Mouse (Mus musculus) cerebellum, postnatal 14 days (tissue): ENCODE results near the gene Oscp1.

ENCODE experiments used
- DNase-seq, 2 experiments: peaks; one replicate each; pipeline ENCODE4 v3.0.0; 2021; ENCODE audit warnings: mixed read lengths in 2 of 2

The Oscp1 gene

DNA sequence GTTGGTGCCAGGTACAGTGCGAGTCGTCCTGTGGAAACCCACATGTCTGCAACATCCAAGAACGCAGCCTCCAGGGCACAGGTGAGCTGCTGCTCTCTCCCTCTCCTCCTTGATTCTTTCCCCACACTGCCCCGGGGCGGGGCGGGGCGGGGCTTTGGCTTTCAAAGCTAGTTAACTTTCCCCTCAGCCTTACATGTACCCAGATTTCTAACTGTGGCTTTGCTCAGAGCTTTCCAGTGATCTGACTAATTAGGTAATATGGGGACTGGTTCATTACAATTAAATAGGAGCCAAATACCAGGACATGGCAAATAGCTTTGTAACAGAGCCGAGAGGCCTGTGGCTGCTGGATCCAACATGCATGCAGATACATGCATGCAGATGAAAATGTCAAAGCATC is 26.0 kb downstream of the Oscp1 start:
- no peak for DNase-seq

DNA sequence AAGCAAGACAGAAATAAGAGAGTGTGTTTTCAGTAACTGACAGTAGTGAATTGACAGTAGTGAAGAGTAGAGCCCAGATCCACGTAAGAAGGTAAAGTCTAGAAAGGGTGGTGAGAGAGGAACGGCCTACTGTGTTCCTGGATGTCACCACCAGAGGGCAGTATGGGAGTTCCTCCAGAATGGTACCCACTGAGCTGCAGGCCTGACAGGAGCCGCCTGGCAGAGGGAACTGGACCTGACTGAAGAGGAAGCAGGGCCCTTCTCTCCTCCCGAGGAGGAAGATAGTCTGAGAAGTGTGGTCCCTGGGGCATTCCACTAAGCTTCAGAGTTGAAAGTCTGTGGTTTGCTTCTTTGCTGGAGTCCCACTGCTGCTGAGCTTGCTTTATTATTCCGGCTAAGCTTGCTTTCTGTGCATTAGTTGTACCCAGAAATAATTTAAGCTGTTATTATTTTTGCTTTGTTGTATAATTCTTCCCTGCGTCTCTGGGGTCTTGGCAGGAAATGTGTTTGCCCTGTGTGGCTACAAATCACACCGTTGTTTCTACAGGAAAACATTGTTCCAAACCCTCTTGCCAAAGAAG is 27.7 kb downstream of the Oscp1 start:
- DNase-seq, result peak; percentile 91 to 94

DNA sequence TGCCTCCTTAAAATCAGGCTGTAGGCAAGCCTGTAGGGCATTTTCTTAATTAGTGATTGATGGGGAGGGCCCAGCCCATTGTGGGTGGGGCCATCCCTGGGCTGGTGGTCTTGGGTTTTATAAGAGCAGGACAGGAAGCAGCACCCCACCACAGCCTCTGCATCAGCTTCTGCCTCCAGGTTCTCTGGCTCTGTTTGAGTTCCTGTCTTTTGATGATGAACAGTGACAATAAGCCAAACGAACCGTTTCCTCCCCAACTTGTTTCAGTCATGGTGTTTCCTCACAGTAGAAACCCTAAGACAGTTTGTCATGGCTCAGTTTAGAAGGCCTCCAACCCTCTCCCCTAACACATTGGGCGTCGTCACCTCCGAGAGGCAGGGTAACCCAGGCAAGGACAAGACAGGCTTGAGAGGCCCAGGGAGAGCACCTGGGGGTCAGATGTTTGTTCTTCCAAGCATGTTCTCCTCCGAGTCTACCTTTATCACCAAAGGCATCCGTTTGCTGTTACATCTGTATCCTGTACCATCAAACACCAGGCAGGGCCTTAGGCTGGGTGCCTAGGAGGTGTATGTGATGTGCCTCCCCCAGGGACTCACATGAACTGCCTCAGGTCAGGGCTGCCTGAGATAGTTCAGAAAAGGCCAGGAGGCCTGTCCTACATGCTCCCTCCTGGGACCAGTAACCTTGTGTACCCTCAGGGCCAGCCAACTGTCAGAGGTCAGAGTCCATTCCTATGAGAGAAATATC is 31.9 kb downstream of the Oscp1 start:
- no peak for DNase-seq

GRCm38 (mm10) chr4:126090848-126091124 is 32.4 kb downstream of the Oscp1 start:
- DNase-seq, result no peak

GRCm38 (mm10) chr4:126091873-126092272 is 33.5 kb downstream of the Oscp1 start:
- DNase-seq, result no peak

- DNase-seq, result peak in 1 of 2 experiments; percentile 12
Observed at GRCm38 (mm10) chr4:126095622-126096430, 37.5 kb downstream of the Oscp1 start.

- DNase-seq, result peak; percentile 95 to 96
Observed at GRCm38 (mm10) chr4:126096464-126097111, 38.2 kb downstream of the Oscp1 start, which contains the start of gene Lsm10. Gene Lsm10, plus strand, starts transcription at chr4:126096623.

DNA sequence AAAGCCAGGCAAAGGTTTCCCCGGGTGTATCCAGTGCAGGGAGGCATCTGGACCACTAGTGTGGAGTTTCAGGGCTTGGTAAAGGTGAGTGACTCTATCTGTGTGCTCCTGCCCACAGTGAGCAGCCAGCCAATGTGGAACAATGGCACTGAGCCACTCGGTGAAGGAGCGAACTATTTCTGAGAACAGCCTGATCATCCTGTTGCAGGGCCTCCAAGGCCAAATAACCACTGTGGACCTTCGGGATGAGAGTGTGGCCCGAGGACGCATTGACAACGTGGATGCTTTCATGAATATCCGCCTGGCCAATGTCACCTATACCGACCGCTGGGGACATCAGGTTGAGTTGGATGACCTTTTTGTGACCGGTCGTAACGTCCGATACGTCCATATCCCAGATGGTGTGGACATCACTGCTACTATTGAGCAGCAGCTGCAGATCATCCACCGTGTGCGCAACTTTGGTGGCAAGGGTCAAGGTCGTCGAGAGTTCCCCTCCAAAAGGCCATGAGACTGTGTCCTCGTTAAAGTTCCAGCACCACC is 39.4 kb downstream of the Oscp1 start:
- no peak for DNase-seq

- no peak for DNase-seq
Observed at GRCm38 (mm10) chr4:126099365-126099764, 41.0 kb downstream of the Oscp1 start.

DNA sequence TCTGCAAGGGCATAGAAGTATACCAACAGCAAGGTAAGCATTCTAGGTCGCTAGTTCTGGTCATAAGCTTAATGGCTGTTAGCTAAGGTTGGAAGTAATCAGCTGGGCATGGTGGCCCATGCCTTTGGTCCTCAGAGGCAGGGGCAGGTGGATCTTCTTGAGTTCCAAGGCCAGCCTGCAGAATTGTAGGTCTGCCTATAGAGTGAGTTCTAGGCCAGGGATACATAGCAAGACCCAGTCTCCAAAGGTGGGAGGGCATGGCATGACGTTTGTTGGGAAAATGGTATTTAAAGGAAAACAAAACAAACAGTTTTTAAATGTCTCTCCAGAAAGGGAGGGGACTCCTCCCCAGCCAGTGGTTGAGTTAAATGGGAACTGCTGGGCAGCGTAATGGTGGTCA is 42.4 kb downstream of the Oscp1 start:
- DNase-seq, result no peak

GRCm38 (mm10) chr4:126102061-126102841 is 43.9 kb downstream of the Oscp1 start:
- DNase-seq, result no peak

DNA sequence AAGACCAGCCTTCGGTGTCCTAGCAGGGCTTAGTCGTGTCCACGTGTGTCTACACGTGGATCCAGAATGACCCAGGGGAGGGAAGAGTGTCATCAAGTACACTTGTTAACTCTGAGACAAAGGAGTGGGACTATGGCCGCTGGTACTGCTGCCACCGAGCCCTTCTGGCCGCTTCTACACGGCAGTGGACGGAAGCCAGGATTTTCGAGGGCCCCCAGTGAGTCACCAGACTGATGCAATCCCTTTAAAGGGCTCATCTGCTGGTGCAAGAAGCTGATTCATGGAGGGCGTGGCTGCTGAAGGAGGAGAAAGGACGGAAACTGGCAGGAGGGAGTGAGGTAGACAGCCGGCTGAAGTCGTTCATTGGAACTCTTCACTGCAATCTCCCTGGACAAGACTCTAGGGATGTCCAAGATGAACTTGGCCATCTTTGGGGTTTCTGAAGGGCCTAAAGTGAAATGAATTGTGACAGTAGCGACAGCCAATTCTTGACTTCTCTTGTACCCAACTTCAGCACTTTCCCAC is 44.8 kb downstream of the Oscp1 start:
- DNase-seq, result peak; percentile 80 to 88

DNA sequence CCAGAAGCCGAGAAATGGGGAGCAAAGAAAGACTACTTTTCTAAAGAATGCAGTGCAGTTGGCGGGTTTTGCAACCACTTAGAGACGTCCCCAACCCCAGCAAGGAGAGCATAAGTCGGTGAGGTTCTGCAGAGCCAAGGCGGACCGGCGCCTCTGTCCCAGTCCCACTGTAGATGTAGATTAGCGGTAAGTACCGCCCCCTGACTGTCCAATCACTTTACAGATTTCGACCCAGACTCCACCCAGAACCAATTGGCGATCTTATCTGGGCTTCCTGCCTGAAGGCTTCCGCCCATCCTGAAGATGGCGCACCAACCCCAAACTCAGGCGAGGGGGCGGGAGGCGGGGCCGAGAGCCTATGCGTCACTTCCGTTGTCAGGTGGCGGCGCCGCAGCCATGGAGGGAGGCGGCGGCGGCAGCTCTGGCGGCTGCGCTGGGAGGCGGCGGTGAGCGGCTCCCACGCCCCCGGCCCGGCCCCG is 45.3 kb downstream of the Oscp1 start, which contains the start of gene Stk40:
TSS of gene Stk40 (plus strand) at position 368 of the 479 bp plus-strand sequence.
- DNase-seq, result peak; percentile 97 to 98

DNA sequence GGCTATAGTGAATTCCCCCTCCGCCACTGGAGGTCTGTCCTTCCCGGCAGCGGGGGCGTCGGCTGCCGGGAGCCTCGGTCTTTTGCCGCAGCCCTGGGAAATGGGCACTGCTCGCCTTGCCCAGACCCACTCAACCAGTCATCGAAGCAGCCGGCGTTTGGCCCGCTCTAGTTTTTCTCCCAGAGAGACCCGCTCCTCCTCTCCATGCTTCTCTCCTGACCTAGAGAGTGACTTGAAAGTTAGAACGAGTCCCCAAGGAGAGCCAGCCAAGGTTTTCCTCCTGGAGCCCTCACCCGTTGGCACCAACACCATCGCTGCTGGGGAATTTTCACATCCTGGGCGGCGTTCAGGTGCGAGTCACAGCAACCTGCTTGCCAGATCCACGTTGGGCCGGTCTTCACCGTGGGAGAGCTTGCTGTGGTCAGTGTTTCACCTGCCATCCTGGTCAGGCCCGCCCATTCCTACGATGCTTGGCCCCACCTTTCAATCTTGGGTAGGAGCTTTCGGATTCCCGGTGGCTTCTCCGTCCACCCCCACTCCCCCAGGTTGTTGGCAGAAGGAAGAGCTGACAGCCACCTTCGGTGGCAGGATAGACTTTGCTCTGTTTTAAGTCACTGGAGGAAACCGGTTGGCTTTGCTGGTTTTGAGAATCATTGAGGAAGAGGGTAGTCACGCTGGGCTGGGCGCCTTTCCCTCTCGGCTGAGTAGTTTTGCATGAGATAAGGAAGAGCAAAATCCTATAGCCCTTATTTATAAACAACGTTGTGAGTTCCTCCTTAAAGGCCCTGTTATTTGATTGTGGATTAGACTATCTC is 46.1 kb downstream of the Oscp1 start:
- DNase-seq, result peak; percentile 66 to 68

GRCm38 (mm10) chr4:126105131-126105783 is 46.9 kb downstream of the Oscp1 start:
- no peak for DNase-seq

GRCm38 (mm10) chr4:126108061-126108740 is 49.8 kb downstream of the Oscp1 start:
- DNase-seq, result no peak

DNA sequence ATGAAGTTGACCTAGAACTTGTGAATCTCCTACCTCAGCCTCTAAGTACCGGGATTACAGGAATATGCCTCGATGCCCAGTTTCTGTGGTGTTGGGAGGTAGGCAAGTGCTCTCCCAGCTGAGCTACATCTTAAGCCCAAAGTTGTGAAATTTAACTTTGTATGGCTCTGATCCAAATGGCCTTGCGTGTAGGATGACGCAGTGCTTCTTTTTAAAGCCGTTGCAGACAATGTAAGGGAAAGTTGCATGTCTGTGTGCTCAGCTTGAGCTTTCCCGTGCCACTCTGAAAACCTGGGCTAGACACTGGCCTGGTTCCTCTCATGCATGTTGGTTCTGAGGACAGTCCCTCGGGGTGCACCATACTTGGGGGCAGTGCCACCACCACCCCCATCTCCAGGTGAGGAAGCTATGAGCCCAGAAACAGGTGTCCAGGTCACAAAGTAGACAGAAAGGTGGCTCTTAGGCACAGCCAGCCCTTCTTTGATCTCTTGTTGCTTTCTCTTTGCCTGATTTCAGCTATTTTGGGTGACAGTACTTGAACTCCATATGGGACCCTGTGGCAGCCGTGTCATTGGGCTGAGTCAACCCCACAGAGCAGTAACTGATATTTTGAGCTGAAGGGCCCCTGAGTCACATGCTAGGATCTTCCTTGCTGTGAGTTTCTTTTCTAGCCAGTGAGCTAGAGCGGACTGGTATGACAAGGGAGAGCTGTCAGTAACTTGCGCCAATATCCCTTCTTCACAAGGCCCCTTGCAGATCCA is 51.4 kb downstream of the Oscp1 start:
- no peak for DNase-seq

DNA sequence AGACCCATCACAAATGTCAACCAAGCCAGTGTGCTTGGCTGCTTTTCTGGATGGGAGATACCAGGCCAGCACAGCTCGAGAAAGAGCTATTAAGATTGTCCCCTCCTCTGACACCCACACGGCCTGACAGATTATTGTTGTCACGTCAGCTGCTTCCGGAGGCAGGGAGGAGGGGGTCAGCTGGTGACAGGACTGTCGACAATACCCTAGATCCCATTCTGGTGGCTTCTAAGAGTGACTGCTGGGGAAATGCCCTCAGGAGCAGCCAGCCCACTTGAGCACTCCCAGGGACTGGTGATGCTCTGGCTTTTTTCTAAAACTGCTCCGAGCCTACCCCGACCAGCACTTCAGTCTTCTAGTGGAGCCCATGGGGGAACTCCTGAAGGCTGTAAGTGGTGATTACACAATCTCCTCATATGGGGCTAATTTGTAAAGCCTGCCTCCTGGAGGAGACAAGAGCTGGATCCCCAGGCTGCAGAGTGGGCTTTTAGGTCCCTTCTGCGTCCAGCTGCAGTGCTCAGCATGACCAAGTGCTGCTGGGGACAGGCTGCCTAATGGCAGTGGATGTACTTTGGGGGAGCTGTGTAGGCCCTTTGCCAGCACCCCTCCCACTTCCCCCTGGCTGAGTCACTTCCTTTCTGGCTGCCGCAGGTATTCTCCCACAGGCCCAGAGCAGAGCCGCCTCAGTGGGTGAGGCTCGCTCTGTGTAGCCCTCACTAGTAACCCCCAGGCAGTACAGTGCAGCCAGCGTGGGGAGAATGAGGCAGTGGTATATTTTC is 52.2 kb downstream of the Oscp1 start:
- peak; percentile 60 to 67 for DNase-seq
